Mouse (Mus musculus): ENCODE results near the gene Chchd6.

The Chchd6 gene

GRCm38 (mm10) chr6:89359771-89360708, 235.4 kb downstream of the Chchd6 start:
- no peak for DNase-seq (ENCODE audit: extremely low spot score)

DNA sequence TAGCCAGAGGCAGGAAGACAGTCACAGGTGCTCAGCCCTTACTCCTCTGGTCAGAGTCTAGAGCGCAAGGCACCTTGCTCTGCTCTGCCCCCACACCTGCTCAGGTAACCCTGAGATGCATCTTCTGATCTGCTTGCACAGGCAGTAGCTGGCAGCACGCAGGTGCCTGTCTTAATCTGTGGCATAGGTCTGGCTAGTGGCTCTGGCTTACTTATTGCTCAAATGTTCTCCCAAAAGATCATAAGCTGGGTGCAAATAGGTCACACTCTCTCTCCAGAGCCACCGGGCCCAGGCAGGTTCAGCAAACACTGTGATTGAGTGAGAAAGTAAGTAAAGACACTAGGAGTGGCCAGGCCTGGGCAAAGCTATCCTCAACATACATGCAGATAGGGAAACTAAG, 236.3 kb downstream of the Chchd6 start:
- no peak for DNase-seq (ENCODE audit: extremely low spot score)

- DNase-seq (ENCODE audit: extremely low spot score), result no peak
These were observed 239.8 kb downstream of the Chchd6 start for GRCm38 (mm10) chr6:89355661-89356060.

GRCm38 (mm10) chr6:89354726-89355125, 240.7 kb downstream of the Chchd6 start:
- no peak for DNase-seq (ENCODE audit: extremely low spot score)

DNA sequence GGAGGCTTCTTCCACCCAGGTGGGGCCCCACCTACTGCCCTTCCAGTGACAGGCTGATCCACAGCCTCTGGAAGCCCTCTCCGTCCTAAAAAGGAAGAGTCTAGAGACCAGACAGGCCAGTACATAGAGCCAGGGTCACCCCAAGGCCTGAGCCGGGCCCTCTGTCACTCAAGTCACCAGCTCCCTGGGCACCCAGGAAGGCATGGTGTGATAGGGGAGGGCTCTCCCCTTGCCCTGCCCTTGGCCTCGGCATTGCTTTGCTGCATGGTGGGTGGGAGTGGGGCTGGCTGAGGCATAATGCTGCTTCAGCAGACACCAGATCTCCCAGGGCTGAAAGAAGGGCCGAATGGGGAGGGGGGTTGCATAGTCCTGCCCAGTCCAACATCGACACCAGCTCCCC, 241.4 kb downstream of the Chchd6 start:
- no peak for DNase-seq (ENCODE audit: extremely low spot score)

DNA sequence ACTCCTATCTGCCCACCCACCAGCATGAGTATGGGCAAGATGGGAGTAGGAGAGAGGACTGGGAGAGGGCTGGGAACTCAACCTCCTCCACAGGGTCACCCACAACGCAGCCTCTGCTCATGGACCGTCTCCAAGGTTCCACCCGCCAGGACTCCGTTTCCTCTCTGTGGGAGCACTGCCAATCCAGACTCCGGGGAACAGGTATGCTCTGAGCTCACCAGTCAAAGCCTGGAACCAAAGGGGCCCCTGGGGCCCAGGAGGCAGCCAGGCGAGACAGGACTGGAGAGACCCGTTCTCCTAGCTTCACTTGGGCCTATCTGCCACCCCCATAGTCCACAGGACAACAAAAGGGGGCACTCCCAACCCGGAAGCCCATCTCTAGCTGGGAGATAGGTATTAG, 242.4 kb downstream of the Chchd6 start:
- DNase-seq (ENCODE audit: extremely low spot score), result no peak

DNA sequence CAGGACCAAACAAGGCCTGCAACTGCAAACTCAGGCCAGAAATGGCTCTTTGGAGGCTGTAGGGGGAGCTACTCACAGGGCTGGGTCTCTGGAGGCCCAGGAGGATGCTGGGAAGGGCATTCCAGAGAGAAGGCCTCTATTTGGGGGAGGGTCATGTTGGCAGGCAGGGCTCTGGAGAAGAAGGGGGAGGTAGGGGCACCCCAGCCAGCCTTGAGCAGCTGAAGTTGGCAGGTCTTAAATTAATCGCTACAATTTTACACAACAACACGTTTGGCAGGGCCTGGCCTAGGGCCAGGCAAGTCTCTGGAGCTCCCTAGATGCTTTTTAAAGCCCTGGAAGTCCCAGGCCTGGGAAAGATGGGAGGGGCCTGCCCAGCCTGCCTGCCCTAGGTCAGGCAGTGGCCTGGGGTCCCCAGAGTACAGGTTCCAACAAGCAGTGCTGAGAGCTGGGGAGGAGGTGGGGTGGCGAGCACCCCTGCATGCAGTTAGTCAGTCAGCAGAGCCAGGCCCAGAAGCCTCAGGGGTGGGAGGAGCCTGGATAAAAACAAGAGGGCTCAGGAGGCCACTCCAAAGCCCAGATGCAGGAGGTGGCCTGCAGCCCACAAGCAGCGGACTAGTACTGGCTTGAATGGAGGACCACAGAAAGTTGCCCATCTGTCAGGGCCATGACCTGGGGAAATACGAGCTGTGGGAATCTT, 243.9 kb downstream of the Chchd6 start:
- DNase-seq (ENCODE audit: extremely low spot score), result peak; percentile 45

- no peak for DNase-seq (ENCODE audit: extremely low spot score)
These were observed 244.9 kb downstream of the Chchd6 start for GRCm38 (mm10) chr6:89350520-89350919.

GRCm38 (mm10) chr6:89350037-89350515, 245.4 kb downstream of the Chchd6 start:
- no peak for DNase-seq (ENCODE audit: extremely low spot score)

GRCm38 (mm10) chr6:89348363-89348762, 247.1 kb downstream of the Chchd6 start:
- DNase-seq (ENCODE audit: extremely low spot score), result no peak

DNA sequence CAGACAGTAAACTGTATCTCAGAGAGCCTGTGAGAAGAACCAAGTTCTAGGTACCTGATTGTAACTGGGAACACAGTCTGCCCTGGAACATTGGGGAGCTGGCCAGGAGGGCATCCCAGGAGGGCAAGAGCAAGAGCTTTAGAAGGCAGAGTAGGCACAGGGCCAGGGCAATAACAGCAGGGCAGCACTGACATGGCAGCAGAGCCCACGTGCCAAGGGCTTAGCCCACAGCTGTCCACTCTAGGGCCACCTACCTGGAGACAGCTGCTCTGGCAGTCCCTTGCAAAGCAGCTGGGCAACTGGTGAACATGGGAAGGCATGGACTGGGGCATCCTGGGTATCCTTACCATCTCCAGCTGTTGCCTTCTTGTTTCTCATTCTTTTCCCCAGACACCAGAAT, 247.7 kb downstream of the Chchd6 start:
- no peak for DNase-seq (ENCODE audit: extremely low spot score)

DNA sequence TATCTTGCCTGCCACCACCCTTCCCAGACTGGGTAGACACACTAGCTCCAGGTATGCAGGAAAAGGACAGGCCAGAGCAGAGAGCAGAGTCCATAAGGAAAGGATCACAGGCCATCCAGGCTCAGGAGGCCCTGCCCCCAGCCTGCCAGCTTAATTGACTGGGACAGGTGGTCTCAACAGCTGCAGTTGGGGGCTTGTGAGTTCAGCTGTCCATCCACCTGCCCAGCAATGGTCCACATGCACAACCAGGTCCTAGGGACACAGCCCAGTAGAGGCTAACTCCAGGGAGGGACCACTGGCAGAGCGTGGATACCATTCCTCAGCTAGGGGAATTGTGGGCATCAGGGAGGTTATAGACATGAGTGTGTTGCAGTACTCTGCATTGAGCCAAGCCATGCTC, 249.6 kb downstream of the Chchd6 start:
- no peak for DNase-seq (ENCODE audit: extremely low spot score)

- no peak for DNase-seq (ENCODE audit: extremely low spot score)
These were observed 250.0 kb downstream of the Chchd6 start for GRCm38 (mm10) chr6:89345486-89345785.

- peak; percentile 75 for DNase-seq (ENCODE audit: extremely low spot score)
These were observed 250.6 kb downstream of the Chchd6 start for GRCm38 (mm10) chr6:89344613-89345485.

DNA sequence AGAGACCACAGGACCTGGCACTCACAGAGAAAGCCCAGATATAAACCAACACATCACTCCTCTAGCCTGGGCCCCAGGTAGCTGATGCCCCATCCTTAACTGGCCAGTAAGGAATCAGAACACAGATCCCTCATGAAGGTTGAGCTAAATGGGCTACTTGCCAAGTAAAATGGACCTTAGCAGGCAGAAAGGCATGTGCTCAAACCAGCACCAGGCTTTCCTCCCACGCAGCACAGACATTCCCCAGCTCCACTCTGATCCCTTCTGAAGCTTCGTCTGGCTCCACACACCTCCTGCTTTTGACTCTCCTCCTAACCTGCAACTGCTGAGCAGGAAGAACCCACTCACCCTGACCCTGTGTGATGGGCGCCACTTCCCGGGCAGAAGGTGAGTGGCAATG, 253.5 kb downstream of the Chchd6 start:
- DNase-seq (ENCODE audit: extremely low spot score), result no peak

GRCm38 (mm10) chr6:89339447-89339846, 256.0 kb downstream of the Chchd6 start:
- DNase-seq (ENCODE audit: extremely low spot score), result no peak

GRCm38 (mm10) chr6:89338733-89339132, 256.7 kb downstream of the Chchd6 start:
- no peak for DNase-seq (ENCODE audit: extremely low spot score)

- no peak for DNase-seq (ENCODE audit: extremely low spot score)
These were observed 257.9 kb downstream of the Chchd6 start for GRCm38 (mm10) chr6:89337574-89337973.

- peak; percentile 70 for DNase-seq (ENCODE audit: extremely low spot score)
These were observed 261.3 kb downstream of the Chchd6 start for GRCm38 (mm10) chr6:89333964-89334702.
